Mouse (Mus musculus): ENCODE data around the gene Etl4.

DNA sequence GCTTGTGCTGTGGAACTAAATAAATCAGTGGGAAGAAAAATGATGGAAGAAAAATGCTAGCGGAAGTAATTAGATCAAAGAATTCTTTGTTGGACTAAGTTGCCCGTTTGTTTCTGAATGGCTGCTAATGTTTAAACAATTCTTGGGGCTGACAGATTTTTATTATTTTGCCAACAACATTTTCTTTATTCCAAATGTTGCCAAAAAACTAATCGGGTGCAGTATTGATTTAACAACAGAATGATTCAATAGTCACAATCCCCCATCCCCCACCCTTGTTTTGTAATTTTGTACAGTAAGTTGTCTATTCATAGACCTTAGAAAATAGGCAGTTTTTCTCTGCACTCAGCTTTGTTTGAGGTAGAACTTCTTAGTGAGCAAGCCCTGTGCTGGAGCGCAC is 175.2 kb downstream of the Etl4 start:
- TF ChIP-seq POLR2AphosphoS2 (IDR thresholded peaks at IDR 0.05; ENCODE audit: insufficient read length, low read depth) (no peak), E2F4 (IDR thresholded peaks at IDR 0.05; ENCODE audit: insufficient read depth) (no peak), SRF (IDR thresholded peaks at IDR 0.05; ENCODE audit: control insufficient read depth, insufficient read length, low read depth) (no peak), POLR2A (IDR thresholded peaks at IDR 0.05; ENCODE audit: insufficient read length, low read depth) (no peak), TCF12 (IDR thresholded peaks at IDR 0.05; ENCODE audit: insufficient read depth, poor library complexity, severe bottlenecking) (no peak), USF1 (IDR thresholded peaks at IDR 0.05; ENCODE audit: low read depth) (no peak), CEBPB (IDR thresholded peaks at IDR 0.05; ENCODE audit: insufficient read depth, poor library complexity, severe bottlenecking) (no peak), REST (IDR thresholded peaks at IDR 0.05; ENCODE audit: insufficient read depth, insufficient read length) (no peak), MAX (IDR thresholded peaks at IDR 0.05; ENCODE audit: low read depth) (no peak)

Measured in myocyte (in vitro differentiated cells).